Mouse (Mus musculus) myocyte (in vitro differentiated cells): ENCODE results near the gene Fam25c.

Experiments
- E2F4 ChIP-seq: IDR thresholded peaks from one replicate; pipeline ENCODE4 v1.6.1; 2011; ENCODE audit warnings: mild to moderate bottlenecking, control low read depth, moderate library complexity; ENCODE audit not compliant: insufficient read depth
- MAX ChIP-seq: IDR thresholded peaks from one replicate; pipeline ENCODE4 v1.6.1; 2011; ENCODE audit warnings: low read depth, mild to moderate bottlenecking, control low read depth
- MYOG ChIP-seq, 3 experiments: IDR thresholded peaks; one replicate each; pipeline ENCODE4 v1.6.1; 2011; ENCODE audit warnings: control low read depth in 2 of 3, low read depth in 2 of 3, mild to moderate bottlenecking in 2 of 3; ENCODE audit not compliant: insufficient read length in 2 of 3, control insufficient read depth in 1 of 3, insufficient read depth in 1 of 3
- POLR2A ChIP-seq: IDR thresholded peaks from one replicate; pipeline ENCODE4 v1.6.1; 2011; ENCODE audit warnings: low read depth, mild to moderate bottlenecking, control low read depth, moderate library complexity; ENCODE audit not compliant: insufficient read length
- POLR2AphosphoS2 ChIP-seq: IDR thresholded peaks from one replicate; pipeline ENCODE4 v1.6.1; 2011; ENCODE audit warnings: low read depth, control low read depth; ENCODE audit not compliant: insufficient read length
- TCF12 ChIP-seq: IDR thresholded peaks from one replicate; pipeline ENCODE4 v1.6.1; 2011; ENCODE audit warnings: mild to moderate bottlenecking, control low read depth; ENCODE audit not compliant: poor library complexity, insufficient read depth, severe bottlenecking
- USF1 ChIP-seq: IDR thresholded peaks from one replicate; pipeline ENCODE4 v1.6.1; 2011; ENCODE audit warnings: low read depth, mild to moderate bottlenecking, control low read depth, moderate library complexity

- TF ChIP-seq TCF12: no peak
- no peak for TF ChIP-seq POLR2A
- TF ChIP-seq USF1: no peak
- TF ChIP-seq E2F4: no peak
- no peak for TF ChIP-seq MYOG (IDR thresholded peaks at IDR 0.05; ENCODE audit: control insufficient read depth in 1 of 3, insufficient read depth in 1 of 3, insufficient read length in 2 of 3, low read depth in 2 of 3)
- no peak for TF ChIP-seq POLR2AphosphoS2
- no peak for TF ChIP-seq MAX
These were observed 41.6 kb downstream of the Fam25c start for GRCm38 (mm10) chr14:34313612-34314011.
